8 mouse cellular contexts compared by ENCODE assay signal in genomic region chr2:151536618-151536974, GRCm38 (mm10). TPM values are rescaled to one million over a fixed set of nuclear protein-coding genes. Genes with fewer than 3 reads are reported as not detected.
DNase-seq lines count a peak whose midpoint lies in the region; ATAC-seq and TF ChIP-seq lines count a peak whose summit lies in the region.
"Had no signal": no experiment of that assay in that cellular context is flagged by ENCODE, and none has a peak within 500 bp of the region (broad histone marks: within the 10 kb centered on the region; RNA-seq: fewer than 3 reads in every experiment).

No protein-coding gene starts in this region.

- no peak overlapping the region for H3K9ac ChIP-seq in midbrain, embryonic 14.5 days (replicated peaks; ENCODE audit: low read length)
- no peak overlapping the region for H3K9ac ChIP-seq in midbrain, embryonic 13.5 days (replicated peaks)
- no peak overlapping the region for H3K9ac ChIP-seq in heart, postnatal 0 days (replicated peaks; ENCODE audit: low read depth, low read length)
- H3K9ac ChIP-seq: limb, embryonic 13.5 days had no signal

- no peaks in the 10 kb centered on the region for H3K27me3 ChIP-seq in midbrain, embryonic 14.5 days (ENCODE audit: control insufficient read depth, insufficient read depth, low read length)
- no peaks in the 10 kb centered on the region for H3K27me3 ChIP-seq in midbrain, embryonic 13.5 days
- no peaks in the 10 kb centered on the region for H3K27me3 ChIP-seq in heart, postnatal 0 days (ENCODE audit: control insufficient read depth, insufficient read depth, low read length)
- H3K27me3 ChIP-seq: limb, embryonic 13.5 days had no signal

- DNase-seq in midbrain, embryonic 14.5 days, result peak; percentile 20
- DNase-seq in adrenal gland, adult 2 months, result peak; percentile 79
- DNase-seq in heart, postnatal 0 days (ENCODE audit: low spot score), result no peak
- peak; percentile 70 for DNase-seq in layer of hippocampus, adult 9-11 months
- DNase-seq in naive thymus-derived CD4-positive, alpha-beta T cell, adult 2 months (ENCODE audit: low read depth), result peak; percentile 81
- no peak for DNase-seq in spleen, adult 18-20 months

- no peaks in the 10 kb centered on the region for H3K36me3 ChIP-seq in midbrain, embryonic 14.5 days (ENCODE audit: control insufficient read depth, insufficient read depth, low read length)
- H3K36me3 ChIP-seq in midbrain, embryonic 13.5 days, result no peaks in the 10 kb centered on the region
- no peaks in the 10 kb centered on the region for H3K36me3 ChIP-seq in heart, postnatal 0 days (replicated peaks; ENCODE audit: control insufficient read depth, insufficient read depth, low read length)
- H3K36me3 ChIP-seq: limb, embryonic 13.5 days had no signal

- no peaks in the 10 kb centered on the region for H3K9me3 ChIP-seq in midbrain, embryonic 14.5 days (ENCODE audit: control insufficient read depth, low read length)
- no peaks in the 10 kb centered on the region for H3K9me3 ChIP-seq in midbrain, embryonic 13.5 days
- H3K9me3 ChIP-seq in heart, postnatal 0 days (replicated peaks; ENCODE audit: control insufficient read depth, low read length), result no peaks in the 10 kb centered on the region
- H3K9me3 ChIP-seq: limb, embryonic 13.5 days had no signal

- H3K4me1 ChIP-seq in midbrain, embryonic 14.5 days (ENCODE audit: control insufficient read depth, insufficient read depth, low read length), result peaks cover 4% of the 10 kb centered on the region
- H3K4me1 ChIP-seq in midbrain, embryonic 13.5 days (replicated peaks), result peaks cover 4% of the 10 kb centered on the region
- H3K4me1 ChIP-seq in heart, postnatal 0 days (ENCODE audit: control insufficient read depth, insufficient read depth), result peaks cover 3% of the 10 kb centered on the region

- WGBS in midbrain, embryonic 14.5 days, result 81% methylated on average over 5 of the region's 5 CpGs
- WGBS in midbrain, embryonic 13.5 days, result 84% methylated on average over 5 of the region's 5 CpGs
- 44% methylated on average over 5 of the region's 5 CpGs for WGBS in heart, postnatal 0 days

- TF ChIP-seq CTCF in heart, postnatal 0 days (IDR thresholded peaks at IDR 0.05; ENCODE audit: low read depth), result no peak

- H3K27ac ChIP-seq in midbrain, embryonic 14.5 days (replicated peaks; ENCODE audit: low read depth, low read length), result no peak overlapping the region
- H3K27ac ChIP-seq in midbrain, embryonic 13.5 days, result no peak overlapping the region
- peak overlapping the region; percentile 77 for H3K27ac ChIP-seq in heart, postnatal 0 days (ENCODE audit: low read depth)
- H3K27ac ChIP-seq: limb, embryonic 13.5 days had no signal

- ATAC-seq in midbrain, embryonic 14.5 days (ENCODE audit: low FRiP score, low TSS enrichment), result no peak
- ATAC-seq in midbrain, embryonic 13.5 days, result no peak
- ATAC-seq in heart, postnatal 0 days (ENCODE audit: insufficient read depth, low read depth), result 0 out of 2 replicates have a peak, but pooled peaks have one; percentile 33

- no peak for TF ChIP-seq EP300 in heart, postnatal 0 days (IDR thresholded peaks at IDR 0.05; ENCODE audit: low read depth)

- H3K4me3 ChIP-seq in midbrain, embryonic 14.5 days (replicated peaks; ENCODE audit: low read depth, low read length), result no peak overlapping the region
- H3K4me3 ChIP-seq in midbrain, embryonic 13.5 days (replicated peaks), result no peak overlapping the region
- H3K4me3 ChIP-seq in heart, postnatal 0 days (ENCODE audit: low read depth, low read length), result no peak overlapping the region
- H3K4me3 ChIP-seq: limb, embryonic 13.5 days had no signal

- no peak overlapping the region for H3K4me2 ChIP-seq in midbrain, embryonic 14.5 days (ENCODE audit: low read length)
- H3K4me2 ChIP-seq in midbrain, embryonic 13.5 days (replicated peaks), result no peak overlapping the region
- no peak overlapping the region for H3K4me2 ChIP-seq in heart, postnatal 0 days (ENCODE audit: low read depth, low read length)
- H3K4me2 ChIP-seq: limb, embryonic 13.5 days had no signal

RNA-seq across cellular contexts. Expression of gene Fkbp1a, which starts 5.7 kb away (rescaled TPM):
- polyA plus RNA-seq in midbrain, embryonic 14.5 days (2014; fragmentation: Nextera tagmentation; extraction: Ambion mirVana), result 547 and 602 TPM in 2 replicates
- 507 and 515 TPM in 2 replicates for polyA plus RNA-seq in midbrain, embryonic 13.5 days (2015; fragmentation: Nextera tagmentation; extraction: Ambion mirVana)
- total RNA-seq in adrenal gland, adult 2 months (2021), result 100 to 1,000 TPM; 226 to 292 TPM
- polyA plus RNA-seq in adrenal gland, adult 2 months (2012; rRNA removed), result 80.0 and 99.4 TPM in 2 replicates
- 71.3 and 72.5 TPM in 2 replicates for total RNA-seq in heart, postnatal 0 days (2014; rRNA removed; ENCODE audit: low replicate concordance)
- polyA plus RNA-seq in heart, postnatal 0 days (2015; fragmentation: Nextera tagmentation; extraction: Ambion mirVana), result 454 and 476 TPM in 2 replicates

RNA-seq across cellular contexts. Expression of gene Sdcbp2, which starts 35.8 kb away (rescaled TPM):
- 0.50 and 0.62 TPM in 2 replicates for polyA plus RNA-seq in midbrain, embryonic 14.5 days (2014; fragmentation: Nextera tagmentation; extraction: Ambion mirVana)
- 0.61 and 0.62 TPM in 2 replicates for polyA plus RNA-seq in midbrain, embryonic 13.5 days (2015; fragmentation: Nextera tagmentation; extraction: Ambion mirVana)
- total RNA-seq in adrenal gland, adult 2 months (2021), result 1 to 10 TPM in 1 of 2 experiments, under 1 TPM in 1; 0.81 to 1.2 TPM
- polyA plus RNA-seq in adrenal gland, adult 2 months (2012; rRNA removed), result 0.47 and 0.57 TPM in 2 replicates
- total RNA-seq in heart, postnatal 0 days (2014; rRNA removed; ENCODE audit: low replicate concordance), result 1.7 and 8.0 TPM in 2 replicates
- 1.8 and 2.2 TPM in 2 replicates for polyA plus RNA-seq in heart, postnatal 0 days (2015; fragmentation: Nextera tagmentation; extraction: Ambion mirVana)

RNA-seq across cellular contexts. Expression of gene Nsfl1c, which starts 42.6 kb away (rescaled TPM):
- polyA plus RNA-seq in midbrain, embryonic 14.5 days (2014; fragmentation: Nextera tagmentation; extraction: Ambion mirVana), result 194 and 260 TPM in 2 replicates
- 292 and 298 TPM in 2 replicates for polyA plus RNA-seq in midbrain, embryonic 13.5 days (2015; fragmentation: Nextera tagmentation; extraction: Ambion mirVana)
- 100 to 1,000 TPM; 139 to 162 TPM for total RNA-seq in adrenal gland, adult 2 months (2021)
- 26.8 and 35.2 TPM in 2 replicates for polyA plus RNA-seq in adrenal gland, adult 2 months (2012; rRNA removed)
- total RNA-seq in heart, postnatal 0 days (2014; rRNA removed; ENCODE audit: low replicate concordance), result 37.7 and 41.7 TPM in 2 replicates
- polyA plus RNA-seq in heart, postnatal 0 days (2015; fragmentation: Nextera tagmentation; extraction: Ambion mirVana), result 115 and 117 TPM in 2 replicates

Comparison
In these comparisons a context has a peak if more than half of its experiments do, and no peak if none do; other contexts are left out.
1. DNase-seq: peak in midbrain, embryonic 14.5 days (single experiment), adrenal gland, adult 2 months (single experiment), layer of hippocampus, adult 9-11 months (single experiment) and naive thymus-derived CD4-positive, alpha-beta T cell, adult 2 months (single experiment); none in heart, postnatal 0 days (single experiment) and spleen, adult 18-20 months (0 of 2).